In the genomic region with DNA sequence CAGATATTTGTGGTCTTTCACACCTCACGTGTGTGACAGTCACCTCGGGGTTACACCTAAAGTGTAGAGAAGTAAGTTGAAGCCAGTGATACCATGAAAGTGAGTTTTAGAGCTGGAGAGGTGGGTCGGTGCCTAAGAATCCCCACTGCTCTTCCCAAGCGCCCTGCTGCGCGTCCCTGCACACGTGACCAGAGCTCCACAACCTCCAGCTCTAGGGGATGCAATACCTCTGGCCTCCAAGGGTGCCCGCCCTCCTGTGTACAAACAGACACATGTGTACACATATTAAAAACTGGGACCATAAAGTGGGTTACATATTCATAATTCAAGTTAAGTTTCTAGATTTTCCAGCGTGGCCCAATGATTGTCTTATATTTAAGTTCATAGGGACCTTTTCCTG, we compare ENCODE assay signal across 22 mouse cellular contexts.
A peak's percentile ranks its signal among the peaks of the same experiment; 100 is the strongest.
DNase-seq lines count a peak whose midpoint lies in the region; ATAC-seq lines count a peak whose summit lies in the region.
"Had no signal": no experiment of that assay in that cellular context is flagged by ENCODE, and none has a peak within 500 bp of the region (broad histone marks: within the 10 kb centered on the region; RNA-seq: fewer than 3 reads in every experiment).

No protein-coding gene starts in this region.

- H3K4me1 ChIP-seq in heart, embryonic 12.5 days (replicated peaks): peaks cover 14% of the 10 kb centered on the region
- H3K4me1 ChIP-seq in limb, embryonic 13.5 days: peaks cover 23% of the 10 kb centered on the region
- H3K4me1 ChIP-seq in limb, embryonic 10.5 days: peaks cover 25% of the 10 kb centered on the region
- H3K4me1 ChIP-seq in forebrain, embryonic 12.5 days: peaks cover 15% of the 10 kb centered on the region
- H3K4me1 ChIP-seq: liver, embryonic 15.5 days had no signal

- ATAC-seq in heart, embryonic 12.5 days (ENCODE audit: insufficient number of reproducible peaks, low FRiP score): no peak
- no peak for ATAC-seq in limb, embryonic 13.5 days (ENCODE audit: low FRiP score, low read depth)
- peak; percentile 36; the same call in 1 of the 2 replicates for ATAC-seq in forebrain, embryonic 12.5 days (ENCODE audit: low FRiP score)
- ATAC-seq: CD4-positive, CD25-positive, alpha-beta regulatory T cell, adult 4 months; inflammation-experienced regulatory T-cells, adult 6 months had no signal

- DNase-seq in heart, adult 11 months: peak; percentile 68
- no peak for DNase-seq in limb, embryonic 10.5 days (ENCODE audit: low spot score)
- DNase-seq in natural killer cell, adult 2 months (ENCODE audit: low spot score in 2 of 2): no peak
- no peak for DNase-seq in adrenal gland, postnatal 10 days
- DNase-seq: adrenal gland, postnatal 25 days; cerebellum, adult 9-10 months; gastrocnemius, postnatal 10 days; heart, postnatal 10 days; kidney, adult 2 months; kidney, postnatal 4 days; liver; lung, postnatal 36 days had no signal

- no peak overlapping the region for H3K4me2 ChIP-seq in heart, embryonic 12.5 days
- no peak overlapping the region for H3K4me2 ChIP-seq in limb, embryonic 13.5 days (replicated peaks)
- H3K4me2 ChIP-seq in forebrain, embryonic 12.5 days: no peak overlapping the region
- H3K4me2 ChIP-seq: heart, embryonic 11.5 days; hindbrain, embryonic 13.5 days; liver, embryonic 15.5 days; lung, embryonic 15.5 days had no signal

- H3K9me3 ChIP-seq in heart, embryonic 12.5 days (replicated peaks): no peaks in the 10 kb centered on the region
- H3K9me3 ChIP-seq in limb, embryonic 13.5 days: no peaks in the 10 kb centered on the region
- H3K9me3 ChIP-seq in limb, embryonic 10.5 days (replicated peaks): no peaks in the 10 kb centered on the region
- no peaks in the 10 kb centered on the region for H3K9me3 ChIP-seq in forebrain, embryonic 12.5 days
- H3K9me3 ChIP-seq: hindbrain, embryonic 13.5 days; liver, embryonic 15.5 days; lung, embryonic 15.5 days had no signal

- no peaks in the 10 kb centered on the region for H3K36me3 ChIP-seq in heart, embryonic 12.5 days
- H3K36me3 ChIP-seq in limb, embryonic 13.5 days: no peaks in the 10 kb centered on the region
- no peaks in the 10 kb centered on the region for H3K36me3 ChIP-seq in limb, embryonic 10.5 days
- no peaks in the 10 kb centered on the region for H3K36me3 ChIP-seq in forebrain, embryonic 12.5 days (replicated peaks)
- H3K36me3 ChIP-seq: hindbrain, embryonic 13.5 days; liver, embryonic 15.5 days; lung, embryonic 15.5 days had no signal

- no peak overlapping the region for H3K9ac ChIP-seq in heart, embryonic 12.5 days
- H3K9ac ChIP-seq in limb, embryonic 13.5 days: no peak overlapping the region
- H3K9ac ChIP-seq in forebrain, embryonic 12.5 days: no peak overlapping the region
- H3K9ac ChIP-seq: hindbrain, embryonic 13.5 days; liver, embryonic 15.5 days; lung, embryonic 15.5 days had no signal

- no peak overlapping the region for H3K4me3 ChIP-seq in heart, embryonic 12.5 days
- no peak overlapping the region for H3K4me3 ChIP-seq in limb, embryonic 13.5 days
- H3K4me3 ChIP-seq in limb, embryonic 10.5 days: no peak overlapping the region
- no peak overlapping the region for H3K4me3 ChIP-seq in forebrain, embryonic 12.5 days (replicated peaks)
- H3K4me3 ChIP-seq: erythroblast, embryonic 14.5 days; hindbrain, embryonic 13.5 days; liver, embryonic 15.5 days; lung, embryonic 15.5 days had no signal

- no peak overlapping the region for H3K27ac ChIP-seq in heart, embryonic 12.5 days (ENCODE audit: poor library complexity, severe bottlenecking)
- H3K27ac ChIP-seq in limb, embryonic 13.5 days: peak overlapping the region; percentile 39; the same call in 1 of the 2 replicates
- H3K27ac ChIP-seq in limb, embryonic 10.5 days: no peak overlapping the region
- H3K27ac ChIP-seq in forebrain, embryonic 12.5 days: peak overlapping the region; percentile 80
- H3K27ac ChIP-seq: hindbrain, embryonic 13.5 days; liver, embryonic 15.5 days; lung, embryonic 15.5 days had no signal

- no peaks in the 10 kb centered on the region for H3K27me3 ChIP-seq in heart, embryonic 12.5 days (replicated peaks)
- H3K27me3 ChIP-seq in limb, embryonic 13.5 days: no peaks in the 10 kb centered on the region
- H3K27me3 ChIP-seq in limb, embryonic 10.5 days (ENCODE audit: low read depth, poor library complexity, severe bottlenecking): no peaks in the 10 kb centered on the region
- H3K27me3 ChIP-seq in forebrain, embryonic 12.5 days: no peaks in the 10 kb centered on the region
- H3K27me3 ChIP-seq: hindbrain, embryonic 13.5 days; liver, embryonic 15.5 days; lung, embryonic 15.5 days had no signal

- 82% methylated on average over 9 of the region's 9 CpGs for WGBS in heart, embryonic 12.5 days
- 70% methylated on average over 9 of the region's 9 CpGs for WGBS in limb, embryonic 13.5 days
- WGBS in limb, embryonic 10.5 days: 74% methylated on average over 9 of the region's 9 CpGs
- 86% methylated on average over 9 of the region's 9 CpGs for WGBS in forebrain, embryonic 12.5 days

Comparison
In these comparisons a context has a peak if more than half of its experiments do, and no peak if none do; other contexts are left out.
1. H3K27ac ChIP-seq: peak in limb, embryonic 13.5 days (single experiment) and forebrain, embryonic 12.5 days (single experiment); none in heart, embryonic 12.5 days (single experiment) and limb, embryonic 10.5 days (single experiment).